Mouse (Mus musculus) megakaryocyte, embryonic 14.5 days (primary cell): ENCODE results near the gene Prom2. TPM values are rescaled to one million over a fixed set of nuclear protein-coding genes. Genes with fewer than 3 reads are reported as not detected.

Source experiments
- H3K27me3 ChIP-seq: replicated peaks from 2 replicates; pipeline ENCODE3; 2012; ENCODE audit warnings: inconsistent platforms
- H3K36me3 ChIP-seq: replicated peaks from 2 replicates; pipeline ENCODE3; 2012; ENCODE audit warnings: low read length, inconsistent platforms, mixed read lengths
- H3K4me1 ChIP-seq: 2 replicates; pipeline ENCODE4 v1.6.1; 2012; ENCODE audit warnings: inconsistent platforms
- H3K4me3 ChIP-seq: replicated peaks from 2 replicates; pipeline ENCODE3; 2012; ENCODE audit warnings: moderate library complexity, mild to moderate bottlenecking, inconsistent platforms
- H3K9me3 ChIP-seq: 2 replicates; pipeline ENCODE4 v1.6.1; 2012; ENCODE audit warnings: inconsistent platforms
- FLI1 ChIP-seq: IDR thresholded peaks from 2 replicates; pipeline ENCODE4 v1.6.1; 2012; ENCODE audit warnings: low read length, inconsistent platforms, mixed read lengths
- GATA1 ChIP-seq: IDR thresholded peaks from 3 replicates; pipeline ENCODE4 v1.6.1; 2012; ENCODE audit warnings: mixed read lengths, low read length, inconsistent platforms, borderline replicate concordance
- polyA plus RNA-seq: library from polyadenylated mRNA; stranded (reverse); fragments of >175 nt; gene quantifications from 2 replicates; pipeline ENCODE4 v1.2.3, GENCODE M21; 2012; ENCODE audit warnings: low replicate concordance; ENCODE audit not compliant: insufficient read depth

The Prom2 gene
- polyA plus RNA-seq, 1 experiment, result not detected

DNA sequence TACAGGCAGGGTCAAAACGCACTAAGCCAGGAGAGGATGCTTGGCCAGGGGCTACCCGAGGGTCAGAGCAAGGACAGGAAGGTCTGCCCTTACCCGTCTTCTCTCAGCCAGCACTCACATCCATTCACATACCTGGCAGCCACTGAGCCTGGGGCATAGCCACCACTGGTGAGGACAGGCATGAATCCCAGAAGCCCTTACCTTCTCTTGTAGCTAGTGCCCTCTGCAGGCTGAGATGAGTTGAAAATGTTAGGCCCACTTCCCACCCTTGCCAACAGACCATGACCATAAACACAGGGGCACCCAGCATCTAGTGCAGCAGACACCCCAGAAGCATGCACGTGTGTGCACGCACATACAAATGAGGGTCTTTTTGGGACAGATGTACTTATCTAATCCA lies 9.8 kb upstream of the Prom2 start:
- H3K27me3 ChIP-seq, result peaks cover 50% of the 10 kb centered on the region
- H3K9me3 ChIP-seq, result peaks cover 7% of the 10 kb centered on the region
- no peak overlapping the region for H3K4me3 ChIP-seq
- H3K36me3 ChIP-seq, result no peaks in the 10 kb centered on the region
- TF ChIP-seq GATA1 (no peak), FLI1 (no peak)
- H3K4me1 ChIP-seq, result no peaks in the 10 kb centered on the region

GRCm38 (mm10) chr2:127550446-127550845 lies 9.2 kb upstream of the Prom2 start:
- Histone ChIP-seq H3K27me3 (peaks cover 55% of the 10 kb centered on the region), H3K4me1 (no peaks in the 10 kb centered on the region), H3K4me3 (no peak overlapping the region), H3K9me3 (peaks cover 7% of the 10 kb centered on the region), H3K36me3 (no peaks in the 10 kb centered on the region)
- no peak for TF ChIP-seq GATA1
- no peak for TF ChIP-seq FLI1

DNA sequence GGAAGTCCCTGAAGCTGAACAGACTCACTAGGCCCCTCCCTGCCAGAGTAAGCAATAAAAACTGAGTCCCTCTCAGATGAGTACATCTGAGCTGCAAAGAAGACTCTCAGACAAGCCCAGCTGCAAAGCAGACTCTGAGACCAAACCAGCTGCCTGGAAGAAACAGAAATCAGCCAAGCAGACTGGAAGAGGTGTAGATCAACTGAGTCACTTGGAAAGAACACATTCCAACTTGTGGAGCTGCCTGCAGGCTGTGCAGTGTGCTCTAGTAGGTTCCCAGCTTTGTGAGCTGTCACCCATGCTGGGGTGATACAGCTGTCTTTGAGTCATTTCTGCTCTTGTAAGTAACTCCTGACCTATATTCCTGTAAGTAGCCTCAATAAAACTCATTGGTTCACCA lies 8.4 kb upstream of the Prom2 start:
- peaks cover 62% of the 10 kb centered on the region for H3K27me3 ChIP-seq
- TF ChIP-seq GATA1 (no peak), FLI1 (no peak)
- peaks cover 7% of the 10 kb centered on the region for H3K9me3 ChIP-seq
- H3K4me1 ChIP-seq, result no peaks in the 10 kb centered on the region
- H3K4me3 ChIP-seq, result no peak overlapping the region
- no peaks in the 10 kb centered on the region for H3K36me3 ChIP-seq

GRCm38 (mm10) chr2:127548342-127549074 lies 7.2 kb upstream of the Prom2 start:
- Histone ChIP-seq H3K9me3 (peaks cover 7% of the 10 kb centered on the region), H3K4me1 (no peaks in the 10 kb centered on the region), H3K27me3 (peaks cover 62% of the 10 kb centered on the region), H3K4me3 (no peak overlapping the region), H3K36me3 (no peaks in the 10 kb centered on the region)
- no peak for TF ChIP-seq GATA1
- TF ChIP-seq FLI1, result no peak

DNA sequence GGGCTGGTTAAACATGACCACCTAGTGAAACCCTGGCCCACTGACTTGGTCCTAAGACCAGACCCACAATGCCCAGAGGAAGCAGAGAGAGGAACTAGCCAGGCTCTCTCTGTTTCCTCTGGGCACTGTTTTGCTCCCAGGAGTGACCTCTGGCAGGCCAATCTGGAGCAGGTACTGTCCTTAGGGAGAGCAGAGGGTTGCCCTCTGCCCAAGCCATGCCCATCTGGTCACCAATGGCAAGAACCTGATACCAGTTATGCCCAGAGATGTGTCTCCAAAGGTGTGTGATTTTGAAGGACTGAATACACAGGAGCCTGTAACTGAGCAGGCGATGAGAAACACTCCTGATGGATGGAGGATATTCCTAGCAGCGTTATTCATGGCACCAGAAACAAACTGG lies 430 bp upstream of the Prom2 start:
- Histone ChIP-seq H3K36me3 (no peaks in the 10 kb centered on the region), H3K4me1 (no peaks in the 10 kb centered on the region; the same call in 1 of the 2 replicates), H3K27me3 (peaks cover 91% of the 10 kb centered on the region), H3K4me3 (no peak overlapping the region), H3K9me3 (no peaks in the 10 kb centered on the region)
- no peak for TF ChIP-seq GATA1
- no peak for TF ChIP-seq FLI1

GRCm38 (mm10) chr2:127539494-127539893 lies 1.8 kb downstream of the Prom2 start:
- Histone ChIP-seq H3K36me3 (no peaks in the 10 kb centered on the region), H3K4me1 (no peaks in the 10 kb centered on the region; the same call in 1 of the 2 replicates)

DNA sequence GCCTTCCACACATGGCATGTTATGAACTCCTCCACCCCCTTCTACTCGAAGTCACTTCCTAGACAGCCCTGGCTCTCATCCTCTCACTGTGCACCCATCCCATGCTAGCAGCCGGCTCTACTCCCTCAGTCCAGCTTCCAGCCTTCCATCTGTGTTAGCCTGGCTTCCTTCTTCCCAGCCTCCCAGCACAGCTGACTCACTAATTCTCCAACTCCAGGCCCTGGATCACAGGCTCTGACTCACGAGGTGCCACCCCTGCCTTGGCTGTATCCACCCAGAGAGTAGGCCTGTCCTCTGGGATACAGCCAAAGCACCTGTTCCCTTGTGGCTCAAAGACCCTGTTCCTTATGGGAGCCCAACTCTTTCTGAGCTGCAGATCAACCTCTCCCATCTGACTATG lies 3.7 kb downstream of the Prom2 start:
- no peaks in the 10 kb centered on the region; the same call in 1 of the 2 replicates for H3K4me1 ChIP-seq
- no peaks in the 10 kb centered on the region for H3K9me3 ChIP-seq
- H3K4me3 ChIP-seq, result no peak overlapping the region
- TF ChIP-seq FLI1 (no peak), GATA1 (no peak)
- H3K27me3 ChIP-seq, result peaks cover 85% of the 10 kb centered on the region
- H3K36me3 ChIP-seq, result no peaks in the 10 kb centered on the region

More at GRCm38 (mm10) chr2:127539494-127539893, 1.8 kb downstream of the Prom2 start:
- Histone ChIP-seq H3K9me3 (no peaks in the 10 kb centered on the region), H3K4me3 (no peak overlapping the region), H3K27me3 (peaks cover 89% of the 10 kb centered on the region)
- TF ChIP-seq GATA1 (no peak), FLI1 (no peak)

GRCm38 (mm10) chr2:127535363-127535762 lies 5.9 kb downstream of the Prom2 start:
- no peak for TF ChIP-seq GATA1
- no peak for TF ChIP-seq FLI1
- Histone ChIP-seq H3K4me3 (no peak overlapping the region), H3K4me1 (no peaks in the 10 kb centered on the region; the same call in 1 of the 2 replicates), H3K36me3 (no peaks in the 10 kb centered on the region), H3K27me3 (peaks cover 80% of the 10 kb centered on the region), H3K9me3 (no peaks in the 10 kb centered on the region)

- TF ChIP-seq FLI1, result no peak
- TF ChIP-seq GATA1, result no peak
- Histone ChIP-seq H3K4me3 (no peak overlapping the region), H3K27me3 (peaks cover 77% of the 10 kb centered on the region), H3K4me1 (no peaks in the 10 kb centered on the region), H3K36me3 (no peaks in the 10 kb centered on the region), H3K9me3 (no peaks in the 10 kb centered on the region)
Measured at GRCm38 (mm10) chr2:127532379-127532778, 8.9 kb downstream of the Prom2 start.

GRCm38 (mm10) chr2:127531592-127531991 lies 9.7 kb downstream of the Prom2 start:
- no peaks in the 10 kb centered on the region for H3K4me1 ChIP-seq
- H3K36me3 ChIP-seq, result no peaks in the 10 kb centered on the region
- no peak for TF ChIP-seq GATA1
- TF ChIP-seq FLI1, result no peak
- peaks cover 74% of the 10 kb centered on the region for H3K27me3 ChIP-seq
- H3K4me3 ChIP-seq, result no peak overlapping the region
- H3K9me3 ChIP-seq, result no peaks in the 10 kb centered on the region
